Mouse (Mus musculus) adrenal gland, postnatal 14 days (tissue): ENCODE results near the gene Zdhhc14. TPM values are rescaled to one million over a fixed set of nuclear protein-coding genes. Genes with fewer than 3 reads are reported as not detected.

Source experiments
- DNase-seq: peaks from one replicate; pipeline ENCODE4 v3.0.0; 2021; ENCODE audit warnings: mixed read lengths
- total RNA-seq: library from RNA; stranded (reverse); gene quantifications from 2 replicates; pipeline ENCODE4 v1.2.3, GENCODE M21; 2021

Gene Zdhhc14
- total RNA-seq, 1 experiment from 2014 or later: 7.0 TPM

DNA sequence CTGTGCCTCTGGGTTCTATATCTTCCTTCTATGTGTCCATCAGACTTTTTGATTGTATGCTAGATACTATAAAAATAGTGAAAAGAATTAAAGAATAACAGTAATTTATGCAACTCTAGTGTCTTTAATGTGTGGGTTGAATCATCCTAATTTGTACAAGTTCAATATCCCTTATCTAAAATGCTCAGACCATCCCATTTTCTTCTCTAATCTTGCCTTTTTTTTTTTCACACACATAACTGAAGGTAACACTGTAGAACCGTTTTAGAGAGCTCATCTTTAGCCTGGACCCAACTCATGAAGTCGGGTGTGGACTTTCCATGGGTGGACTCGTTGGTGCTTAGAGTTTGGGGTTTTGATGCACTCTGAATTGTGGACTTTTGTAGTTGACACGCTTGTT is 12.6 kb downstream of the Zdhhc14 start:
- DNase-seq: no peak

DNA sequence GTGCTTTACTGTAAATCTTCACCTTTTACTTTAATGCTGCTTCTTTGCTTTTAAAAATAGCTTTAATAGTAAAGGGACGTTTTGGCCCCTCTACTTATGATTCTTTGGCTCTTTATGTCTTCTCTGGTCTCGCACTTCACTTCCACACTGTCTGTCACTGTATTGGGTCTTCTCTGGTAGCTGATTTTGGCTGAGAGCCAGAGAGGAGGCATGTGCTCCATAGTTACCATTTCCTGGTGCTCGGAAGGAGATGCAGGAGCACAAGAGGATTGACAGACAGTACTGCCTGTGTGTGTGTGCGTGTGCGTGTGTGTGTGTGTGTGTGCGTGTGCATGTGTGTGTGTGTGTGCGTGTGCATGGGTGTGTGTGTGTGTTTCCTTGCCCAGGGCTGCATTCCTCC is 14.2 kb downstream of the Zdhhc14 start:
- DNase-seq: peak; percentile 23

DNA sequence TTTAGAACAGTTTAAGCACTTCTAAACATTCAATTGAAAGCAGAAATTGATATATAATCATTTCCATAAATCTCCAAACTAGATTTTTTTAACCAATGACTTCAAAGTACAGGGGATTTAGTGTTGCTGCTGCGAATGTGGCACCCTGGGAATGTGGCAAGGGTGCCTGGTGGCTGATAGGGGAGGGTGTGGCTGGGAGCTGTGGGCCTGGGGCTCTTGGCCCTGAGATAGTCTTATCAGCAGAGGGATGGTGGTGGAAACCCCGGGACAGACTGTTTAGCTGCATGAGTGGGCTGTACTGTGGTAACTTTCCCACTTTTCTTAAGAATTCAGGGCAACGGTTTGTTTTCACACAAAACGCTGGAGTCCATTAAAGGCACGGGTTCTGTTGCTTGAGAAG is 14.6 kb downstream of the Zdhhc14 start:
- no peak for DNase-seq

DNA sequence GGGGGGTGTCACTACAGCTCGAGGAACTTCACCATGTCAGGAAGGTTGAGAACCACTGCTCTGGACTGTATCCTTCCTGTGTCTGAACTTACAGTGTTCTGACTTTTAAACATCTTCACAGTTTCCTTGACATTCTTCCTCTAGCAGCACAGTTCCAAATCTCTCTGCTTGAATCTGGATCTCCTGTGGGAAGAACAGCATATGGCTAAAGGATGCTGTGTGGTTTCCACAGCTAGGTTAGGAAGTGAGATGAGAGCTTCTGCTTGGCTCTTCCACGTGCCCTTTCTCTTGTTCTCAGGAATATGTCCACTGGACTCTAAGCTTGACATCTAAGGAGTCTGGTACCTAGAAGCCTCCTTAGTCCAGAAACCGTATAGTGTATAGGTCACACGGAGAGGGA is 15.7 kb downstream of the Zdhhc14 start:
- no peak for DNase-seq

DNA sequence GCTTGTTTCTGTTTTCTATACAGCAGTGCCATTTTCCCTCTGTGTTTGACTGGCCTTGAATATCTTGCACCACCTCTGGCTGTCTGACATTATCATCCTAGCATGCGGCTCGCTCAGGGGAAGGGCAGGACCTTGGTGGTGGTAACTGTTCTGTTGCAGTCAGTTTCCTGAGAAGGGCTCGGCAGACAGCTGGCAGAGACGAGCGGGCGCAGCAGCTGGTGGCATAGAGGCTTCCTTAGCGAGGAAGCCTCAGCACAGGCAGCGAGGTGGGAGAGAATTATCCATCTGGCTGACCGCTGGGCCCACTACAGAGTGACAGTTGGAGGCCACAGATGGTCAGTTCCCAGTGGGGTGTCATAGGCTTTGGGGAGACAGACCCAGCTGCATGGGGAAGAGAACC is 18.2 kb downstream of the Zdhhc14 start:
- DNase-seq: peak; percentile 61

DNA sequence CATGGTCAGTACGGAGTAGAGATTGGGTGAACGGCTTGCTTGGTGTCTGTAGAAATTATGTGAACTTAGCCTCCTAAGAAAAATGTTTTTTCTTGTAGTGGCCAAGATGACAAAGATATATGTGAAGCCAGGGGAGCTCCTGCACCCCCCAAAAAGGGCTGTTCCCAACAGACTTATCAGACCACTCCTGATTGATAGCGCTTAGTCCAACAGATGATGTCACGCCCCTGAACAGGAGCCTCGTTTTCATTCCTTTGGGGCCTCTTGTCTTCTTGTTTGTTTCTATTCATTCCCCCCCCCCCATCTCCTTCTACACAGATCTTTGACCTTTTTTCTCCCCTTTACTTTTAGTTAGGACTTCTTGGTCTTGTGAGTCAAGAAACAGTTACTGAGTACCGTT is 19.4 kb downstream of the Zdhhc14 start:
- DNase-seq: no peak

DNA sequence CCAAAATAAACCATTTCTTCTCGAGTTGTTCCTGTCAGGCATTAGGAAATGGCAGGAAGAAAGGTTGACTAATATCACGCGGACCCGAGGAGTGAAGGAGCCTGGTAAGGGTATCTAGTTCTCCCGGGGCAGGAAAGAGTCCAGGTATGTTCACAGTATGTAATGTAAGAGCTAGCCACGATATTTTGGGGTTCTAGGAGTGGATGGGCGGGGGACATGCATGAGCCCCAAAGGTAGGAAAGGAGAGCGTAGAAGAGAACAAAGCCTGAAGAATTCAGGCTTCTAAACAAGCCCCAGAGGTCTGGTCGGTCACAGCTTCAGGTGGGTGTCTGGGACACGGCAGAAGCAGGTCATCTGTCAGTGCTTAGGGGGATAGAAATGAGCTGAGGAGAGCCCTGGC is 27.1 kb downstream of the Zdhhc14 start:
- DNase-seq: no peak

DNA sequence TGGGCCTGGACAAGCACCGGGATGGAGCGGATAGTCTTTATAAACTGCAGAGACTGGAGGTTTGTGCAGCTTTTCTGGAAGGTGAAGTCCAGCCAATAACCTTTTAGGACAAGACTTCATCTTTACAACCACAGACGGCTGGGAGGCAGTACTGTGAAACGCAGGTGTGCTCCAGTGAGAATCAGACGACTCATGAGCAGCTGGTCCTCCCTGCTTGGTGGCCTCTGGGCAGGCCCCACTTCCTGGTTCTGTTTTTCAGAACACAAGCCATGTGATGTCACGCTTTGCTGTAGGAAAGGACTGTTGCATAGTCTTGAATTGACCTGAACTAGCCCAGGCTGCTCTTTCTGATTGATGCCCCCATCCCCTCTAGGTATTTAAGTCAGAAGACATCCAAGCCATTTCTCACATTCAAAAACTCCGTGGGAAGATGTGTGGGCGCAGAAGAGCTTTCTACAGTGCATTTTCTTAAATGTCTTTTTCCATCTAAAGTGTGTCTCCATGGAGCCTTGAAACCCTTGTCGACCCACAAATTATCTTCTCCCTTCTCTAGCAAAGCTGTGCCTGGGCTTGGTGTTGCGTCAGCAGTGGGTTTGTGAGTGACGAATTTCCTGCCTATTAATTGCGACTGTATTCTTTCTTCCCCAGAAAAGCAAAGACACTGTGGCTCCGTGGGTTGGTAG is 27.7 kb downstream of the Zdhhc14 start:
- no peak for DNase-seq

DNA sequence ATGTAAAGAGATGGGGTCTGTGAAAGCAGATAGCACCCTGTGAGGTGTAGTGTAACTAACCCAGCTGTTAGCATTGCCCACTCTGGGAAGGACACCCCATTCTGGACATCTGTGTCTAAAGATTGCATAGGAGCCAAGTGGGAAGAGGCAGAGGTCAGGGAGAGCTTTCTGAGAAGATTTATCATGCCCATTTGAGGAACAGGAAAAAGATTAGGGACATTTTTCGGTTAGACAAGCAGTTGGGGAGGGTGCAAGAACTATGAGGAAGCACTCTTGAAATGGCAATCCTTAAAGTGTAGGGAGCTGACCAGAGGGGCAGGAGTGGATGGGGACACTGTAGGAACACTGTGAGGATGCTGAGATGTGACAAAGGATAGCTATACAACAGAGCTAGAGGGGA is 29.2 kb downstream of the Zdhhc14 start:
- DNase-seq: no peak

DNA sequence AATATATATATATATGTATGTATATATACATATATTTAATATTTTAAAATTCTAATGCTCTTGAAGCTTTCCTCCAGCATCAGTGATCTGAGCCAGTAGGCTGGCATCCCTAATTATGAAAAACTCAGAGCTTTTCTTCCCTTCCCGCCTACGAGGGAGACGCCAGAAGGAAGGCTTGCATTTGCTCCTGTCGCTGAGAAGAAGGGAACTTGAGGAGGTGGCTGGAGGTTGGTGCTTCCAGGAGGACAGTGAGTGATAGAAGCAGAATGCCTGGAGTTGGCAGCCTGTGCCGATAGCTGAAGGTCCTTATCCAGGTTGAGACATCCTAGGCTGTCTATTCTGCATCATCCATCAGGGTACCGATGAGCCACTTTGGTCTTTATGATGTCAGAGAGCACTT is 37.2 kb downstream of the Zdhhc14 start:
- DNase-seq: no peak

DNA sequence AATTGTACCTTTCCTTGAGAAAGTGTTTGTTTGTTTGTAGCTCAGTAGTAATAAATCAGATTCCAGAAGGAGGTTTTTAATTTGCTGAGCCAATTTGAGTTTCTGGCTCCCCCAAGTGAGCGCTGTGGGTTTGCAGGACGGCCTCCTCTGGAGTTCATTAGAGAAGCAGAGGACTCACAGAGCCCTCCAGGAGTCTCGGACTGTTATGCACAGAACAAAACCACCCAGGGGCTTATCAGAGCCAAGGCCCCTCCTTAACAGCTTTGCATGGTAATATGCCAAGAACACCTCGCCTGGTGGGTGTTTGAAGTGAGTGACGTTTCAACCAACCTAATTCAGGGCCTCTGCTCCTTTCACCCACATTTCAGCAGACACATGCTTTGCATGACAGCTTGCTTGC is 40.5 kb downstream of the Zdhhc14 start:
- DNase-seq: no peak

DNA sequence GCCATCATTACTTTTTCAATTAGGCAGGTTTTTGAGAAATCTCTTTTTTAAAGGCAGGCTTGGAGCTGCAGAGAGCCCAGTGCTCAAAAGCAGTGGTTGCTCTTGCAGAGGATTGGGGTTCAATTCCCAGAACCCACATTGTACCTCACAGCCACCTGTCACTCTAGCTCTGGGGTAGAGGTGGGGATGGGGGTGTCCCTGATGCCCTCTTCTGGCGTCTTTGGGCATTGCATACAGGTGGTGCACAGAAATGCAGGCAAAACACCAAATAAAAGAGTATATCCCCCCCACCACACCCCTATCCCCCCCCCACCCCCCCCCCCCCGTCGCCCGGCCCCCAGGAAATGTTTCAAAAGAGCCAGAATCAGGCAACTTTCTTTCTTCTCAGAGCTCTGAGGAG is 43.0 kb downstream of the Zdhhc14 start:
- DNase-seq: peak; percentile 23

DNA sequence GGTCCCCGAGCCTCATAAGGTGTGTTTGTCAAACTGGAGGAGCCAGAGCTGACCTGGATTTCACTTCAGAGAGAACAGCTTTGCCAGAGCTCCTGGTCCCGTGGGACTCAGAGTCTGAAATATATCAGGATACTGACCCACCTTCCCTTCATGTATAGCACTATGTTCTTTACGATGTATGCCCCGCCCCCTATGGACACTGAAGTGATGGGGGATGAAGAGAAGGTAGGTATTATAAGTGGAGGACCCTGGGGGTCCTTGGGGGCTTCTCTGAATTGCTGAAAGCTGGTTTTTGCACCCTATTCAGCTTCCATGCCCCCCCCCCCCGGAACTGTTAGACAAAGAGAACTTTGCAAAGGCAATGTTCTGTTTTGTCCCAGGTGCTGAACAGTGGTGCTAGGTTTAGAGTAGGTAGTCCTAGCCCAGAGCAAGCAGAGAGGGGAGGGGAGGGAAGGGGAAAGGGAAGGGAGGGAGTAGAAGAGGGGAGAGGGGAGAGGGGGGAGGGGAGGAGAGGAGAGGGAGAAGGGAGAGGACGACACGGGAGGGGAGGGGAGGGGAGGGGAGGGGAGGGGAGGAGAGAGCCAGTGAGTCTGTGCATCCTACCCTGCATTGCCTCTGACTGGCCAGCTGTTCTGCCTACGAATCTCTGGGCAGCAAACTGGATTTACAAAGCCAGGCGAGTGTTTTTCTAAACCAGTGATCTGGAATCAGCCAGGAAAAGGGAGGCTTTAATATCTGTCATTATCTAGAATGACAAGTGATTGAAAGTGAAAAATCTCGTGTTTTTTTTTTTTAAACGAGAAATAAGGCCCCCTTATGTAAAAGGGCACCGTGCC is 44.1 kb downstream of the Zdhhc14 start:
- DNase-seq: no peak

DNA sequence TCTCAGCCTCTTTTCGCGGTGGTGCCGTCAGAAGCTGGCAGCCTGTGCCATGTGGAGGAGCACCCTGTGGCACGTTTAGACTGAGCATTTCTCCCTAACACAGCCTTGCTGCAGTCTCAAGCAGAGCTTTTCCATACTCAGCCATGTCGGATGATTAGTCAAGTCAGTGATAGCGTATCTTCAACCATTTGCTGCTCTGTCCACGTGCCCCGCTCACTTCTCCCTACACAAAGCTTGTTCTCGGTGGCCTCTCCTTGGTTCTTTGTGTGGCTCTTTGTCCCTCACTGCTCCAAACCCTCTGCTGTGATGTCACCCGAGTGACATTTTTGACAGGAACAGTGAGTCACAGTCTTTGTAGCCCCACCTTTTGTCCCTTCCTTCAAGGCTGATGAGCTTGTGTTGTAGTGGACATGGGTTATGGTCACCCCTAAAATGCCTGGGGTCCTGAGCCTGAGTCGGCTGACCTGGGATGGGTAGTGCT is 44.8 kb downstream of the Zdhhc14 start:
- DNase-seq: peak; percentile 32

DNA sequence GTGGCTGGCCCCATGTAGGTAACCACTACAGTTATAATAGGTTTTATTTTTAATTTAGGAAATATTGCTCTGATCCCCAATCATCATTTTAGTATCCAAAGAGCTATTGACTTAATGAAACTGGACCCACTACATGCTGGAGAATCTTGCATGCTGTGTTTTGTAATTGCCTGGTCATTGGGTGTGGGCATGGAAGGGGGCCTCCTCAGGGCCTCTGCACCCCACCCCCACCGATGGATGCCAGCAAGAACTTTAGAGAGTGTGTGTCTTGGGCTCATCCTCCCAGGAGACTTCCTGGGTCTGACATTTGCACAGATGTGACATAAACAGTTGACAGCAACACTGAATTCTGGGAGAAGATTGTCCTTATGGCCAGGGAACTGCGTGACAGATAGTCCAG is 49.8 kb downstream of the Zdhhc14 start:
- DNase-seq: no peak

DNA sequence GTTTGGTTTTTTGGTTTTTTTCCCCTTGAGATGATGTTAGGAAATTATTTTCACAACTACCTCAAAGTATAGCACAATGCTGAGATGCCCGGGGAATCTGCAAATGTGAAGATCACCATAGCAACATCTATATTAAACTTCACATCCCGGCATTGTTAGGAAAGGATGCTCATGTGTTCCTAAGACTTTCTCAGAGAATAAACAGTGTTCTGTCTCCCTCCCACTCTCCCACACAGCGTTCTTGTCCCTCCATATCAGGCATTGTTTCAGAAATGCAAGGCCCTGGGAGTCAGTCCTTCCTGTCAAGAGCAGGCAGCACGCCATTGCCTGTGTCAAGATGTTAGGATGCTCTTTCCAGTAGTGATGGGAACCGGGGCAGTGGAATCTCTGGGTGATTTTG is 51.7 kb downstream of the Zdhhc14 start:
- no peak for DNase-seq

DNA sequence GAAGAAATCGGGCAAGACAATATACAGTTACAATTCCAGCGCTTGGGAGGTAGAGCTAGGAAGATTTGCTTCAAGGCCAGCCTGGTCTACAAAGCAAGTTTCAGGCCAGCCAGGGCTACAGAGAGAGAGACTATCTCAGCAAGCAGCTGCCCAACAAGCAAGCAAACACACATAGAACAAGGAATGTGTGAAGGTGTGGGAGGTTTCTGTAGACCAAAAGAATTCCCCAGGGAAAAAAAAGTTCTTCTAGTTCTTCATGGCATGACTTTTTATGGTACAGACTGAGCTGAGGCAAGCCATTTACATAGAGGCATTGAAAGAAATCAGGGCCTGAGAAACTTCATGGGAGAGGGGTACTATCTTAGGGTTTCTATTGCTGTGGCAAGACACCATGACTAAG is 52.7 kb downstream of the Zdhhc14 start:
- DNase-seq: no peak

DNA sequence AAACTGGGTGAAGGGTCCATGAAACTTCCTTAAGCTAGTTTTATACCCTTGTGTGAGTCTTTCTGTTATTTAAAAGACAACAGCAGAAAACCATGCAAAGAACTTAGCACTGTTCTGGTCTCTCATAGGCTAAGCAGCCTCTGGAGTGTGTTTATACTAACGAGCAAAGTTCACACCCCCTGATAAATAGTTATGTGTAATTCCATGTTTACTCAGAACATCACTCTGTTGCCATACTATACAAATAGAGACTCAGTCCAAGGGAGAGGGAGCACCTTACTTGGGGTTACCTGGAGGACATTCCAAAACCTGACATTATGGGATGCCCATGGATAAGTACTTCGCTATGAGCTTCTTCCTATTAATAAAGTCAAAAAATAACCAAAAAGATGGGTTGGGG is 56.2 kb downstream of the Zdhhc14 start:
- no peak for DNase-seq

DNA sequence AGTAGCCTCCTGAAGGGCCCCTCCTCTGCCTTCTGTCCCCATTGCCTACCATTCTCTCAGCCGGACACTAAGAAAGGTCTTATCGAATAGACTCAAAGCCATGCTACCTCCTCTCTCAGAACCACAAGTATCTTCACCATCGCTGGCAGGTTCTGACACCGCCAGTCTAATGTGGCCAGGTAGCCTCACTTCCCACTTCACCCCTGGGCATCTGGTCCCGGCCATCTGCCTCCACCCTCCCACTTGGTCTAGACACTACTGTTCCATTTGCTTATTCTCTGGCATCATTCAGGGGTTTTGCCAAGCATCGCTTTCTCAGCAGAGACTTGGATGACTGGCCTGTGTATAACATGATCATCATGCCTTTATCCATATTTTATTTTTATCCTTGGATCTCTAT is 57.1 kb downstream of the Zdhhc14 start:
- no peak for DNase-seq

DNA sequence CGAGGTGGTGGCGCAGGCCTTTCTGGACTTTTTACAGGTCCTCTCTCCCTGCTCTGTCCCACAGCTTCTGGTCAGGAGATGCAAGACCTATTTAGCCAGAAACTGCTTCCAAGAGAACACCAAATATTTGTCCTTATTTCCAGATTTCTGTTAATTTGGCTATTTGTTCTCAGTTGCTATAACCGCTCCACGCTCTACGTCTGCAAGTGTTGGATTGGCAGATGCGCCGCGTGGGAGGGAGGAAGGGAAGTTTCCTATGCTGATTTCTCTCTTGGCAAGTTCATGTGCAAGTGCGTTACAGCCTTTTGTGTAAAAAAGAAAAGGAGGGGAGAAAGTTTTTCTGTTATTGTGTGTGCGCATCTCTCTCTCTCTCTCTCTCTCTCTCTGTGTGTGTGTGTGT is 58.1 kb downstream of the Zdhhc14 start:
- no peak for DNase-seq

DNA sequence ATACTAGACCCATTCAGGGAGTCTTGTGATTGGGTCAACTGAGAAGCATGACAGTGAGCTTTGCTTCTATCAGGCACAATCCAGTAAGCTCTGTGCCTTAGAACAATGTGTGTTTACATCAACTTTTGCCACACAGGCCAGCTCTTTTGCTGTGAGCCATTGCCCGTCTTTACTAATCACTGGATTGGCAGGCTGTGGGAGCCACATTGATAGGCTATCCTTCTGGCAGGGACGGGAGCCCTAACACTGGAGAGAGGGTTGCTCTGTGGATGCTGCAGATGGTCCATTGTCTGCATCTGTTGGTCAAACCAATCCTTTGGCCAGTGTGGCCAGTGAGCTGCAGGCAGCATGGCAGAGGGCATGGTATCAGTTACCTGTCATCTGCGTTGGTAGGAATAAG is 58.8 kb downstream of the Zdhhc14 start:
- no peak for DNase-seq

DNA sequence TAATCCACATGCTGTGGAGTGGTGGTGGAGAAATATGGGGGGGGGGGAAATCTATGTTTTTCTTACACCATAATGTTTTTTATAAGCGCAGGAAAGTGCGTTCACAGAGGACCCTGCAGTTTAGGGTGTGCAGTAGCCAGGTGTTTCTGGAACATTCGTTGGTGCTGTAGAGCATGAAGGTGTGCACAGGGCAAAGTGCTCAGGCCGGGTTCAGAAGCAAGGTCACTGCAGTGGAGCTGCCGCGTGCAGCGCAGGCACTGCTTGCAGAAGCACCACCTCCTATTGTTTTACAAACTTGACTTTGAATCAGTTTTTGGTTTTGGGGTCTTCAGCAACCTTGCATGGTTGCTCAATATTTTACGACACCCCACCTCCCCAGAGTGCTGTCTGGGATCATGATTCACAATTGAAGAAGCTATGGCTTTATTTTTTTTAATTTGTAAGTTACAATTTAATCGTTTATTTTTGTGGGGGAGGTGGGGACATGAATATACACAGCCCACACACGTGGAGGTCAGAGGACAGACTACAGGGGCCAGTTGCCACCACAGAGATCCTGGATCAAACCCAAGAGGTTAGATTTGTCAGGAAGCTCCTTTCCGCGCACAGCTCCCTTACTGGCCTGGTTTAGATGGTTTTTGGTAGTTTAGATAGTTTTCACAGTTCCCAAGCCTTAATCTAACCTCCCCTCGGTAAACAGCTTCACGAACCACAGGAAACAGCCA is 59.8 kb downstream of the Zdhhc14 start:
- DNase-seq: no peak

DNA sequence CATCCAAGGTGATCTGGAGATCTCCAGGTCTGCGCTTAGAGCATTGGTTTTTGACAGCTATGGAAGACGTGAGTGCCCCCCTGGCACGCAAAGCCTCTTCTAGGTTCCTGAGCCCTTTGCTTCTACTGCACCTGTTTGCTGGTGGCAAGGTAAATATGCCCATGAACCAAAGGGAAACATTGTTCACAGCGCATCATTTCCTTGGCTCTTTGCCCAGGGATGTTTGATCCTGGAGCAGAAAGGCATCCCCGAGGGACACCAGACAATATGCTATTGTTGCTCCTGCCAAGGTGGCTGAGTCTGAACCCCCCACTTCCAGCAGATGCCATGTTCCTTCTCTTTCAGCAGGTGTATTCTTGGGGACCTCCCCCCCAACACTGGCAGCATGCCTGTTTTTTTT is 61.2 kb downstream of the Zdhhc14 start:
- no peak for DNase-seq
